Mouse (Mus musculus) hindbrain, embryonic 12.5 days (tissue): ENCODE data around the gene Tnfrsf25. TPM values are rescaled to one million over a fixed set of nuclear protein-coding genes. Genes with fewer than 3 reads are reported as not detected.

Source experiments
- ATAC-seq: fragments of 200-750 bp; cut with Nextera tagmentation; 2 replicates; pipeline ENCODE4 v1.8.0; 2017; ENCODE audit warnings: moderate TSS enrichment; ENCODE audit not compliant: low FRiP score
- H3K27ac ChIP-seq: fragments of 300-500 bp; sonication (generic); 2 replicates; pipeline ENCODE4 v1.5.1; 2016; ENCODE audit warnings: mild to moderate bottlenecking
- H3K27me3 ChIP-seq: fragments of 300-500 bp; sonication (generic); 2 replicates; pipeline ENCODE4 v1.6.1; 2016; ENCODE audit warnings: mild to moderate bottlenecking
- H3K36me3 ChIP-seq: fragments of 300-500 bp; sonication (generic); 2 replicates; pipeline ENCODE4 v1.6.1; 2016; ENCODE audit warnings: mild to moderate bottlenecking
- H3K4me1 ChIP-seq: fragments of 300-500 bp; sonication (generic); 2 replicates; pipeline ENCODE4 v1.6.1; 2016
- H3K4me2 ChIP-seq: fragments of 300-500 bp; sonication (generic); replicated peaks from 2 replicates; pipeline ENCODE4 v1.6.1; 2016; ENCODE audit warnings: mild to moderate bottlenecking
- H3K4me3 ChIP-seq: fragments of 300-500 bp; sonication (generic); 2 replicates; pipeline ENCODE4 v1.5.1; 2016; ENCODE audit warnings: mild to moderate bottlenecking
- H3K9ac ChIP-seq: fragments of 300-500 bp; sonication (generic); 2 replicates; pipeline ENCODE4 v1.6.1; 2016; ENCODE audit warnings: mild to moderate bottlenecking, moderate library complexity
- H3K9me3 ChIP-seq: fragments of 300-500 bp; sonication (generic); replicated peaks from 2 replicates; pipeline ENCODE4 v1.6.1; 2016; ENCODE audit warnings: mild to moderate bottlenecking
- WGBS: fragments of 180-500 bp; shearing (Covaris S2); methylation state at CpG from one replicate; pipeline ENCODE4 v1.1.7; 2016; 5-methylcytosine and 5-hydroxymethylcytosine counted together
- polyA plus RNA-seq: library from polyadenylated mRNA; unstranded; fragments of >200 nt; fragmentation: Nextera tagmentation; extraction: Ambion mirVana; gene quantifications from 2 replicates; pipeline ENCODE4 v1.2.1, GENCODE M21; 2016

The Tnfrsf25 gene
- 0.59 and 0.74 TPM in 2 replicates for polyA plus RNA-seq

DNA sequence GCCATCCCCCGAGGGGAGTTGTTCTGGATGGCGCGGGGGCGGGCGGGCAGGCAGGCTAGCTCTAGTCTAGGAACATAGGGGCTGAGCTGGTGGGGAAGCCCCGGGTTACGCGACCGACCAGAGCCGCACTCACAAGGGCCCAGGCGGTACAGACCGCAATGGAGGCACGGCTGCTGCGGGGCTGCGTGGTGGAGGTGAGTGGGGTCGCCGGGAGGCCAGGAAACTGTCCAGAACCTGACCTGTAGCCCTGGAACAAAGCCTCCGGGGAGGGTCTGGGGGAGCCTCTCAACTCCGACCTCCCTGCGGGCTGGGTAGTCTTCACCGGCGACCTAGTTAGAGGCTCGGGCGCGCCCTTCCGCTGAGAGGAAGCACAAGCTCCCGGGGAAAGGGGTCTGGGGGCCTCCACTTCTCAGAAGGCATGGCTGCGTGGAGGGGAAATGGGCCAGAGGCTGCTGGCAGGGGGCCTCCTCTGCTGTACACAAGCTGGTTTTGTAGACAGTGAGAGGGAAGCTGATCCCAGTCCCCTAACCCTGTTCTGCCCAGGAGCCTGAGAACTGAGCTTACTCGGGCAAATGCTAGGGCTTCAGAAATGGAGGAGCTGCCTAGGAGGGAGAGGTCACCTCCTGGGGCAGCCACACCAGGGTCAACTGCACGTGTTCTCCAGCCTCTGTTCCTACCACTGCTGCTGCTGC, at the start of gene Tnfrsf25:
TSS of gene Tnfrsf25 (plus strand) at position 14 of the 692 bp plus-strand sequence.
- peaks cover 74% of the 10 kb centered on the region for H3K27me3 ChIP-seq
- H3K4me3 ChIP-seq: 0 out of 2 replicates have a peak within 1 kb of the TSS, but pooled peaks have one; percentile 12
- no peak for ATAC-seq
- no peak within 1 kb of the TSS for H3K27ac ChIP-seq
- H3K9ac ChIP-seq: peak within 1 kb of the TSS; percentile 10; the same call in 1 of the 2 replicates
- H3K4me2 ChIP-seq: peak within 1 kb of the TSS; percentile 32
- no peaks in the 10 kb centered on the region for H3K9me3 ChIP-seq
- H3K4me1 ChIP-seq: peaks cover 32% of the 10 kb centered on the region
- H3K36me3 ChIP-seq: peaks cover 15% of the 10 kb centered on the region
- 3% methylated on average over 30 of the region's 30 CpGs for WGBS

DNA sequence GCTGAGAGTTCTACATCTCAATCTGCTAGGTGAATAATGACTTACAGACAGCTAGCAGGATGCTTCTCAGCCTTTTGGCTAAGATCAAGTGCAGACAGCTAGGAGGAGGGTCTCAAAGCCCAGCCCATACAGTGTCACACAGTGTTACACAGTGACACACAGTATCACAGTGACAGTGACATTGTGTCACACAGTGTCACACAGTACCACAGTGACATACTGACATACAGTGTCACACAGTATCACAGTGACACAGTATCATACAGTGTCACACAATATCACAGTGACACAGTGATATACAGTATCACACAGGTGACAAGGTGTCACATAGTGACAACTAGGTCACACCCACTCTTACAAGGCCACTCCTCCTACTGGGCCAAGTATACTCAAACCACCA, 48.5 kb upstream of the Tnfrsf25 start:
- no peak for ATAC-seq
- no peak overlapping the region for H3K4me3 ChIP-seq
- no peak overlapping the region for H3K4me2 ChIP-seq
- no peaks in the 10 kb centered on the region for H3K9me3 ChIP-seq
- 0 out of 2 replicates have a peak, but pooled peaks cover 6% of the 10 kb centered on the region for H3K36me3 ChIP-seq
- H3K4me1 ChIP-seq: peaks cover 5% of the 10 kb centered on the region
- no peaks in the 10 kb centered on the region for H3K27me3 ChIP-seq
- H3K9ac ChIP-seq: no peak overlapping the region
- no peak overlapping the region for H3K27ac ChIP-seq

GRCm38 (mm10) chr4:152068166-152068724, 47.5 kb upstream of the Tnfrsf25 start:
- Histone ChIP-seq H3K27ac (no peak overlapping the region), H3K4me3 (no peak overlapping the region), H3K4me1 (peaks cover 12% of the 10 kb centered on the region), H3K4me2 (no peak overlapping the region), H3K9ac (no peak overlapping the region), H3K36me3 (0 out of 2 replicates have a peak, but pooled peaks cover 2% of the 10 kb centered on the region), H3K9me3 (no peaks in the 10 kb centered on the region), H3K27me3 (no peaks in the 10 kb centered on the region)
- 61% methylated on average over 6 of the region's 6 CpGs for WGBS
- no peak for ATAC-seq

GRCm38 (mm10) chr4:152069245-152069644, 46.5 kb upstream of the Tnfrsf25 start:
- H3K9ac ChIP-seq: no peak overlapping the region
- H3K4me3 ChIP-seq: no peak overlapping the region
- H3K36me3 ChIP-seq: no peaks in the 10 kb centered on the region
- no peaks in the 10 kb centered on the region for H3K27me3 ChIP-seq
- H3K9me3 ChIP-seq: no peaks in the 10 kb centered on the region
- ATAC-seq: no peak
- 85% methylated on average over 3 of the region's 3 CpGs for WGBS
- no peak overlapping the region for H3K4me2 ChIP-seq
- no peak overlapping the region for H3K27ac ChIP-seq
- H3K4me1 ChIP-seq: peaks cover 17% of the 10 kb centered on the region

DNA sequence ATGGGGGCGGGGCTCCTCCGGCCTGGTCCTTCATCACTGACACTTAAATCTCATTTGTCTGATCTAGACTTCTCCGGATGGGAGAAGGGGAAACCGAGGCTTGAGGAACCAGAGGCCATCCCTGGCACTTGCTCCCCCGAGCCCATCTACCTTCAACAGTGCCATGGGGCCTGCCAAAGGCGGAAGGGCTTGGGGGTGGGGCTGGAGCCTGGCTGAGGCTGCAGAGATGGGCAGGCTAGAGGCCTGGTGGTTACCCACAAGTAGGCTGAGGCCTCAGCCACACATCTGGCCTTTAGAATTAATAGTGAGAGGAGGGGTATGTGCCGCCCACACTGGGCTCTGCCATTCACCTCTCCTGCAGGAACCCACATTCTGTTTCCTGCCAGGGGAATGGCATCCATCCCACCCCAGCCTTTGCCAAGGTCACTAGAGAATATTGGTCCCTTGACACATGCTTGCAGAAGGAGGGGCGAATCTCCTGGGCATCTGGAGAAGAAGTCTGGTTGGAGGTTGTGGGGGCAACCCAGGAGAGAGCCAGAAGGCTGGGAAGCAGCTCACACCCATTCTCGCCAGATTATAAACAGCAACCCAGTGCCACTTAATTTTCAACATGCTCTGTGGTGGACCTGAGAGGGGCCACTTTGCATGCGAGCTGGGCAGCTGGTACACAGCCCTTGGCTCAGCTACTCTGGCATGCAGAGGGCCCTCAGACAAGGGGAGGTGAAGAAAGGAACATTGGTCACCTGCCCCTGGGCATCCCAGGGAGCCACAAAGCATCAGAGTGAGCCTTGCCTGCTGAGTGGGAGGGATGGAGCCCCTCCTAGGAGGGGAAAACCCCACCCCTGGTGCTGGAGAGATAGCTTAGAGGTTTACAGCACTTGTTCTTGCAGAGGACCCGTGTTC, 45.0 kb upstream of the Tnfrsf25 start:
- 79% methylated on average over 11 of the region's 11 CpGs for WGBS
- H3K4me1 ChIP-seq: peaks cover 20% of the 10 kb centered on the region
- no peaks in the 10 kb centered on the region for H3K36me3 ChIP-seq
- H3K9ac ChIP-seq: no peak overlapping the region
- H3K27ac ChIP-seq: no peak overlapping the region
- H3K4me3 ChIP-seq: no peak overlapping the region
- H3K27me3 ChIP-seq: no peaks in the 10 kb centered on the region
- no peak overlapping the region for H3K4me2 ChIP-seq
- H3K9me3 ChIP-seq: no peaks in the 10 kb centered on the region
- ATAC-seq: no peak

GRCm38 (mm10) chr4:152072121-152072601, 43.6 kb upstream of the Tnfrsf25 start, which contains the start of gene Plekhg5:
TSS of gene Plekhg5 (plus strand) at chr4:152072498.
- 50% methylated on average over 10 of the region's 10 CpGs for WGBS

GRCm38 (mm10) chr4:152072655-152073054, 43.1 kb upstream of the Tnfrsf25 start:
- 63% methylated on average over 10 of the region's 10 CpGs for WGBS
- Histone ChIP-seq H3K4me2 (no peak overlapping the region), H3K27me3 (no peaks in the 10 kb centered on the region), H3K9me3 (no peaks in the 10 kb centered on the region), H3K36me3 (no peaks in the 10 kb centered on the region), H3K27ac (no peak overlapping the region), H3K4me3 (no peak overlapping the region), H3K9ac (no peak overlapping the region), H3K4me1 (peaks cover 20% of the 10 kb centered on the region)
- ATAC-seq: no peak

More at GRCm38 (mm10) chr4:152072121-152072601, 43.6 kb upstream of the Tnfrsf25 start, which contains the start of gene Plekhg5:
- no peaks in the 10 kb centered on the region for H3K9me3 ChIP-seq
- H3K9ac ChIP-seq: no peak within 1 kb of the TSS
- peak within 1 kb of the TSS; percentile 44; the same call in 1 of the 2 replicates for H3K27ac ChIP-seq
- H3K27me3 ChIP-seq: no peaks in the 10 kb centered on the region
- H3K4me3 ChIP-seq: no peak within 1 kb of the TSS
- no peak for ATAC-seq
- H3K36me3 ChIP-seq: no peaks in the 10 kb centered on the region
- peaks cover 20% of the 10 kb centered on the region for H3K4me1 ChIP-seq
- no peak within 1 kb of the TSS for H3K4me2 ChIP-seq

- Histone ChIP-seq H3K9me3 (no peaks in the 10 kb centered on the region), H3K4me1 (peaks cover 20% of the 10 kb centered on the region), H3K27me3 (no peaks in the 10 kb centered on the region), H3K4me2 (no peak overlapping the region), H3K27ac (no peak overlapping the region), H3K36me3 (no peaks in the 10 kb centered on the region), H3K9ac (no peak overlapping the region), H3K4me3 (no peak overlapping the region)
- ATAC-seq: no peak
- 91% methylated on average over 6 of the region's 6 CpGs for WGBS
Measured at GRCm38 (mm10) chr4:152073715-152074114, 42.0 kb upstream of the Tnfrsf25 start.

DNA sequence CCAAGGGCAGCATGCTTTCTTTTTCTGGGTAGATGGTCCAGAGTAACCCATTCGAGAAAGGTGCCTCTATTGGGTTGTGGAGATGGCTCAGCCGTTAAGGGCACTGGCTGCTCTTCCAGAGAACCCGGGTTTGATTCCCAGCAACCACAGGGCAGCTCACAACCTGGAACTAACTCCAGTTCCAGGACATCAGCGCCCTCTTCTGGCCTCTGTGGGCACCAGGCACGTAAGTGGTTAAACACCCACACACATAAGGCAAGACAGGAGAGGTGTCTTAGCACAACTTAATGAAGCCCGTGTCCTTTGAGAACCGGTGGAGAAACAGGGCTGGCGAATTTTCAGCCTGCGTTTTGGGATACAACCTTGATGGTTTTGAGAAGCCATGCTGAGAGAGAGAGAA, 41.2 kb upstream of the Tnfrsf25 start:
- Histone ChIP-seq H3K9ac (no peak overlapping the region), H3K27me3 (no peaks in the 10 kb centered on the region), H3K4me3 (no peak overlapping the region), H3K4me2 (no peak overlapping the region), H3K27ac (no peak overlapping the region), H3K4me1 (peaks cover 20% of the 10 kb centered on the region), H3K9me3 (no peaks in the 10 kb centered on the region), H3K36me3 (no peaks in the 10 kb centered on the region)
- ATAC-seq: no peak
- WGBS: 81% methylated on average over 9 of the region's 9 CpGs

GRCm38 (mm10) chr4:152077191-152077590, 38.5 kb upstream of the Tnfrsf25 start:
- Histone ChIP-seq H3K4me3 (no peak overlapping the region), H3K9ac (no peak overlapping the region), H3K27me3 (no peaks in the 10 kb centered on the region), H3K36me3 (no peaks in the 10 kb centered on the region), H3K4me2 (no peak overlapping the region), H3K27ac (no peak overlapping the region), H3K4me1 (peaks cover 15% of the 10 kb centered on the region), H3K9me3 (no peaks in the 10 kb centered on the region)
- WGBS: 85% methylated on average over 9 of the region's 9 CpGs
- no peak for ATAC-seq

GRCm38 (mm10) chr4:152078105-152078530, 37.6 kb upstream of the Tnfrsf25 start:
- H3K4me1 ChIP-seq: 0 out of 2 replicates have a peak, but pooled peaks cover 7% of the 10 kb centered on the region
- no peaks in the 10 kb centered on the region for H3K36me3 ChIP-seq
- no peak overlapping the region for H3K9ac ChIP-seq
- WGBS: 90% methylated on average over 10 of the region's 10 CpGs
- H3K27me3 ChIP-seq: no peaks in the 10 kb centered on the region
- no peak overlapping the region for H3K4me2 ChIP-seq
- no peak overlapping the region for H3K4me3 ChIP-seq
- ATAC-seq: no peak
- H3K9me3 ChIP-seq: no peaks in the 10 kb centered on the region
- H3K27ac ChIP-seq: no peak overlapping the region

GRCm38 (mm10) chr4:152079261-152079660, 36.5 kb upstream of the Tnfrsf25 start:
- Histone ChIP-seq H3K9ac (no peak overlapping the region), H3K4me3 (no peak overlapping the region), H3K9me3 (no peaks in the 10 kb centered on the region), H3K27ac (no peak overlapping the region), H3K4me2 (no peak overlapping the region), H3K36me3 (no peaks in the 10 kb centered on the region), H3K27me3 (no peaks in the 10 kb centered on the region), H3K4me1 (0 out of 2 replicates have a peak, but pooled peaks cover 3% of the 10 kb centered on the region)
- WGBS: 91% methylated on average over 3 of the region's 3 CpGs
- no peak for ATAC-seq
